Mouse (Mus musculus) left cerebral cortex, postnatal 36 days (tissue): Measurements from ENCODE around the gene Hmg20a. TPM values are rescaled to one million over a fixed set of nuclear protein-coding genes. Genes with fewer than 3 reads are reported as not detected.

Experiments used
- DNase-seq, 2 experiments: peaks; one replicate each; pipeline ENCODE4 v3.0.0; 2021 to 2022; ENCODE audit warnings: low spot score in 2 of 2, mixed read lengths in 1 of 2
- intact Hi-C: fragments of 180-260 bp; cut with DNase I; formaldehyde crosslinking; loops from one replicate; pipeline ENCODE4 v1.15.1; 2025
- total RNA-seq, 2 experiments: library from RNA; stranded (reverse); gene quantifications; 2 replicates each; pipeline ENCODE4 v1.2.3; 2021

The Hmg20a gene
- total RNA-seq, 2 experiments from 2014 or later, result 65.0 to 69.7 TPM

- intact Hi-C loops, result no loop called here
- no peak for DNase-seq
These were observed 69.2 kb downstream of the Hmg20a start for GRCm38 (mm10) chr9:56487651-56488050.

- intact Hi-C loops, result no loop called here
These were observed 74.0 kb downstream of the Hmg20a start for GRCm38 (mm10) chr9:56492391-56492790.

GRCm38 (mm10) chr9:56492916-56493315 lies 74.5 kb downstream of the Hmg20a start:
- intact Hi-C loops, result no loop called here
- no peak for DNase-seq

More at GRCm38 (mm10) chr9:56492391-56492790, 74.0 kb downstream of the Hmg20a start:
- DNase-seq, result no peak

- DNase-seq, result no peak
- intact Hi-C loops, result no loop called here
These were observed 76.7 kb downstream of the Hmg20a start for GRCm38 (mm10) chr9:56495088-56495487.

- intact Hi-C loops, result no loop called here
- no peak for DNase-seq
These were observed 77.4 kb downstream of the Hmg20a start for GRCm38 (mm10) chr9:56495795-56496232.

GRCm38 (mm10) chr9:56496567-56496966 lies 78.2 kb downstream of the Hmg20a start:
- intact Hi-C loops, result no loop called here
- DNase-seq, result no peak

- intact Hi-C loops, result no loop called here
- no peak for DNase-seq
These were observed 78.9 kb downstream of the Hmg20a start for GRCm38 (mm10) chr9:56497181-56497864.

- intact Hi-C loops, result no loop called here
These were observed 81.1 kb downstream of the Hmg20a start for GRCm38 (mm10) chr9:56499324-56500067.

GRCm38 (mm10) chr9:56500893-56501590 lies 82.6 kb downstream of the Hmg20a start:
- DNase-seq, result no peak
- intact Hi-C loops, result no loop called here

More at GRCm38 (mm10) chr9:56499324-56500067, 81.1 kb downstream of the Hmg20a start:
- no peak for DNase-seq

GRCm38 (mm10) chr9:56501721-56502542 lies 83.5 kb downstream of the Hmg20a start:
- intact Hi-C loops, result no loop called here
- DNase-seq, result no peak

- peak in 1 of 2 experiments; percentile 29 for DNase-seq
- intact Hi-C loops, result no loop called here
These were observed 84.1 kb downstream of the Hmg20a start for GRCm38 (mm10) chr9:56502543-56502971.

GRCm38 (mm10) chr9:56503621-56504500 lies 85.5 kb downstream of the Hmg20a start:
- intact Hi-C loops, result no loop called here
- DNase-seq, result no peak

- DNase-seq, result no peak
- intact Hi-C loops, result no loop called here
These were observed 86.1 kb downstream of the Hmg20a start for GRCm38 (mm10) chr9:56504511-56504910.

GRCm38 (mm10) chr9:56505083-56505792 lies 86.8 kb downstream of the Hmg20a start:
- intact Hi-C loops, result loop anchor here (5.0 kb wide), 3 partner anchors 47 to 293 kb away; no protein-coding TSS in a partner anchor
- DNase-seq, result no peak

- DNase-seq, result peak; percentile 89
- intact Hi-C loops, result loop anchor here (2.0 to 5.0 kb wide), 4 partner anchors 46 to 294 kb away; partner anchors contain the start of genes Hmg20a and Peak1
These were observed 87.7 kb downstream of the Hmg20a start for GRCm38 (mm10) chr9:56505793-56506755.

GRCm38 (mm10) chr9:56506931-56507681 lies 88.7 kb downstream of the Hmg20a start:
- DNase-seq, result peak; percentile 26 to 31
- intact Hi-C loops, result loop anchor here (2.0 to 5.0 kb wide), 4 partner anchors 45 to 295 kb away; partner anchors contain the start of genes Hmg20a and Peak1
